Mouse (Mus musculus) myocyte (in vitro differentiated cells): ENCODE measurements around the gene Dnajc9. TPM values are rescaled to one million over a fixed set of nuclear protein-coding genes. Genes with fewer than 3 reads are reported as not detected.

ENCODE experiments used
- H3K27me3 ChIP-seq: one replicate; pipeline ENCODE4 v1.6.1; 2011; ENCODE audit not compliant: control insufficient read depth, insufficient read depth, insufficient read length
- H3K36me3 ChIP-seq: one replicate; pipeline ENCODE4 v1.6.1; 2011; ENCODE audit not compliant: control insufficient read depth, insufficient read depth
- H3K4me2 ChIP-seq: one replicate; pipeline ENCODE4 v1.6.1; 2011; ENCODE audit warnings: low read depth, control low read depth
- H3K4me3 ChIP-seq: one replicate; pipeline ENCODE4 v1.5.1; 2011; ENCODE audit warnings: mild to moderate bottlenecking, control low read depth, moderate library complexity
- H3K79me2 ChIP-seq: one replicate; pipeline ENCODE4 v1.6.1; 2011; ENCODE audit not compliant: control insufficient read depth, insufficient read depth
- H3ac ChIP-seq: one replicate; pipeline ENCODE4 v1.6.1; 2011; ENCODE audit not compliant: control insufficient read depth, insufficient read length
- CEBPB ChIP-seq: IDR thresholded peaks from 2 replicates; pipeline ENCODE4 v1.6.1; 2011; ENCODE audit warnings: mild to moderate bottlenecking, moderate library complexity; ENCODE audit not compliant: poor library complexity, insufficient read depth, severe bottlenecking
- E2F4 ChIP-seq: IDR thresholded peaks from one replicate; pipeline ENCODE4 v1.6.1; 2011; ENCODE audit warnings: mild to moderate bottlenecking, control low read depth, moderate library complexity; ENCODE audit not compliant: insufficient read depth
- MAX ChIP-seq: IDR thresholded peaks from one replicate; pipeline ENCODE4 v1.6.1; 2011; ENCODE audit warnings: low read depth, mild to moderate bottlenecking, control low read depth
- MYOD1 ChIP-seq, 3 experiments: IDR thresholded peaks; one replicate each; pipeline ENCODE4 v1.6.1; 2011; ENCODE audit warnings: control low read depth in 2 of 3, low read depth in 2 of 3, mild to moderate bottlenecking in 2 of 3, moderate library complexity in 1 of 3; ENCODE audit not compliant: insufficient read length in 2 of 3, control insufficient read depth in 1 of 3
- MYOG ChIP-seq, 3 experiments: IDR thresholded peaks; one replicate each; pipeline ENCODE4 v1.6.1; 2011; ENCODE audit warnings: control low read depth in 2 of 3, low read depth in 2 of 3, mild to moderate bottlenecking in 2 of 3; ENCODE audit not compliant: insufficient read length in 2 of 3, control insufficient read depth in 1 of 3, insufficient read depth in 1 of 3
- POLR2A ChIP-seq: IDR thresholded peaks from one replicate; pipeline ENCODE4 v1.6.1; 2011; ENCODE audit warnings: low read depth, mild to moderate bottlenecking, control low read depth, moderate library complexity; ENCODE audit not compliant: insufficient read length
- POLR2AphosphoS2 ChIP-seq: IDR thresholded peaks from one replicate; pipeline ENCODE4 v1.6.1; 2011; ENCODE audit warnings: low read depth, control low read depth; ENCODE audit not compliant: insufficient read length
- REST ChIP-seq: IDR thresholded peaks from one replicate; pipeline ENCODE4 v1.6.1; 2011; ENCODE audit warnings: mild to moderate bottlenecking, control low read depth, moderate library complexity; ENCODE audit not compliant: insufficient read depth, insufficient read length
- SRF ChIP-seq: IDR thresholded peaks from one replicate; pipeline ENCODE4 v1.6.1; 2011; ENCODE audit warnings: low read depth; ENCODE audit not compliant: control insufficient read depth, insufficient read length
- TCF12 ChIP-seq: IDR thresholded peaks from one replicate; pipeline ENCODE4 v1.6.1; 2011; ENCODE audit warnings: mild to moderate bottlenecking, control low read depth; ENCODE audit not compliant: poor library complexity, insufficient read depth, severe bottlenecking
- TCF3 ChIP-seq: IDR thresholded peaks from one replicate; pipeline ENCODE4 v1.6.1; 2011; ENCODE audit warnings: low read depth, control low read depth; ENCODE audit not compliant: insufficient read length
- USF1 ChIP-seq: IDR thresholded peaks from one replicate; pipeline ENCODE4 v1.6.1; 2011; ENCODE audit warnings: low read depth, mild to moderate bottlenecking, control low read depth, moderate library complexity
- polyA plus RNA-seq: library from polyadenylated mRNA; unstranded; fragments of >200 nt; fragmentation: generic; extraction: Trizol; gene quantifications from one replicate; pipeline ENCODE4 v1.2.1, GENCODE M21; 2012; ENCODE audit warnings: missing spikeins

Gene Dnajc9
- polyA plus RNA-seq, 1 experiment = 31.2 TPM

- TF ChIP-seq MYOD1 (IDR thresholded peaks at IDR 0.05; ENCODE audit: control insufficient read depth in 1 of 3, insufficient read length in 2 of 3, low read depth in 2 of 3) = no peak
- no peak for TF ChIP-seq SRF
- TF ChIP-seq REST = no peak
- no peak for TF ChIP-seq MAX
- no peak for TF ChIP-seq POLR2AphosphoS2
- no peak for TF ChIP-seq MYOG (IDR thresholded peaks at IDR 0.05; ENCODE audit: control insufficient read depth in 1 of 3, insufficient read depth in 1 of 3, insufficient read length in 2 of 3, low read depth in 2 of 3)
- TF ChIP-seq CEBPB = no peak
- TF ChIP-seq POLR2A = no peak
- no peak overlapping the region for H3K4me2 ChIP-seq
- H3K4me3 ChIP-seq = no peak overlapping the region
- no peaks in the 10 kb centered on the region for H3K27me3 ChIP-seq
- H3K36me3 ChIP-seq = peaks cover 8% of the 10 kb centered on the region
- H3ac ChIP-seq = no peak overlapping the region
- no peaks in the 10 kb centered on the region for H3K79me2 ChIP-seq
These were observed 16.9 kb downstream of the Dnajc9 start for GRCm38 (mm10) chr14:20371854-20372253.

DNA sequence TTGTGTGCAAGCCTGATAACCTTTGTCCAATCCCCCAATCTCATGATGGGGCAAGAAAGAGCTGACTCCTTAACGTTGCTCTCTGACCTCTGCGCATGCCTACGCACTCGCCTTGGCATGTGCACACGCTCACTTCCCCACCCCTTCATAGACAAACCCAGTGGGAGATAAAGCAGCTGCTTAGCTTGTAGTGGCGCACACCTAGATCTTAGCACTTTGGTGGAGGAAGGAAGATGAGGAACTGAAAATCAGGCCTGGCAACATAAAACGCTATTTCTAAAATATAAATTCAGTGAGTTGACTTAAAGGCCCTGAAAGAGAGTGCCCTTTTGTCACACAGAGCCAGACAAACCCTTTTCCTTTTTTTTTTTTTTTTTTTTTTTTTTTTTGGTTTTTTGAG lies 17.9 kb downstream of the Dnajc9 start:
- Histone ChIP-seq H3ac (no peak overlapping the region), H3K36me3 (peaks cover 2% of the 10 kb centered on the region), H3K79me2 (no peaks in the 10 kb centered on the region), H3K4me2 (no peak overlapping the region), H3K27me3 (no peaks in the 10 kb centered on the region), H3K4me3 (no peak overlapping the region)
- TF ChIP-seq MYOG (IDR thresholded peaks at IDR 0.05; ENCODE audit: control insufficient read depth in 1 of 3, insufficient read depth in 1 of 3, insufficient read length in 2 of 3, low read depth in 2 of 3) = no peak
- no peak for TF ChIP-seq E2F4
- TF ChIP-seq CEBPB = no peak
- no peak for TF ChIP-seq MAX
- TF ChIP-seq TCF12 = no peak
- no peak for TF ChIP-seq USF1
- TF ChIP-seq REST = no peak

DNA sequence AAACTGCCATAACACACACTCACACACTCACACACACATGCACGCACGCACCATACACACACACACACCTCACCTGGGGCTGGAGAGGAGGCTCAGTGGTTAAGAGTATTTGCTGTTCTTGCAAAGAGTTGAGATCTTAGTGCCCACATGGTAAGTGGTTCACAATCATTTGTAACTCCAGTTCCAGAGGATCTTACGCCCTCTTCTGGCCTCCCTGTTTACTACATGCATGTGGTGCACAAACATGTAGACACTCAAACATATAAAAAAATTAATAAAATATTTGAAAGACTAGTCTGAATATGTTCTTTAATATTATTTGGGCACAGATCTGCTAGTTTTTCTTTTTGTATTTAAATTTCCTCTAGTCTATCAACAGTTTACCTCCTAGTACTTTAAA lies 20.4 kb downstream of the Dnajc9 start:
- H3K79me2 ChIP-seq = no peaks in the 10 kb centered on the region
- H3K36me3 ChIP-seq = peaks cover 3% of the 10 kb centered on the region
- no peak overlapping the region for H3ac ChIP-seq
- H3K4me3 ChIP-seq = no peak overlapping the region
- no peaks in the 10 kb centered on the region for H3K27me3 ChIP-seq
- H3K4me2 ChIP-seq = no peak overlapping the region
- TF ChIP-seq USF1 (no peak), POLR2A (no peak), MYOD1 (IDR thresholded peaks at IDR 0.05; ENCODE audit: control insufficient read depth in 1 of 3, insufficient read length in 2 of 3, low read depth in 2 of 3) (no peak), TCF3 (no peak), POLR2AphosphoS2 (no peak), MYOG (IDR thresholded peaks at IDR 0.05; ENCODE audit: control insufficient read depth in 1 of 3, insufficient read depth in 1 of 3, insufficient read length in 2 of 3, low read depth in 2 of 3) (no peak), REST (no peak), CEBPB (no peak), SRF (no peak), MAX (no peak), TCF12 (no peak), E2F4 (no peak)

- Histone ChIP-seq H3K79me2 (no peaks in the 10 kb centered on the region), H3ac (no peak overlapping the region), H3K27me3 (no peaks in the 10 kb centered on the region), H3K4me2 (no peak overlapping the region), H3K4me3 (no peak overlapping the region), H3K36me3 (peaks cover 21% of the 10 kb centered on the region)
- TF ChIP-seq CEBPB (no peak), E2F4 (no peak), MYOG (IDR thresholded peaks at IDR 0.05; ENCODE audit: control insufficient read depth in 1 of 3, insufficient read depth in 1 of 3, insufficient read length in 2 of 3, low read depth in 2 of 3) (no peak), MYOD1 (IDR thresholded peaks at IDR 0.05; ENCODE audit: control insufficient read depth in 1 of 3, insufficient read length in 2 of 3, low read depth in 2 of 3) (no peak), POLR2A (no peak), TCF12 (no peak), MAX (no peak), USF1 (no peak), TCF3 (no peak), SRF (no peak), POLR2AphosphoS2 (no peak), REST (no peak)
These were observed 25.5 kb downstream of the Dnajc9 start for GRCm38 (mm10) chr14:20363230-20363629.

- TF ChIP-seq E2F4 = peak; percentile 46
- TF ChIP-seq POLR2AphosphoS2 = peak; percentile 59
- TF ChIP-seq USF1 = no peak
- TF ChIP-seq TCF12 = no peak
- peak; percentile 72 for TF ChIP-seq POLR2A
- TF ChIP-seq REST = peak; percentile 1
- TF ChIP-seq MYOD1 (IDR thresholded peaks at IDR 0.05; ENCODE audit: control insufficient read depth in 1 of 3, insufficient read length in 2 of 3, low read depth in 2 of 3) = no peak
- peak; percentile 85 for TF ChIP-seq MAX
- peak in 1 of 3 experiments; percentile 23 for TF ChIP-seq MYOG (IDR thresholded peaks at IDR 0.05; ENCODE audit: control insufficient read depth in 1 of 3, insufficient read depth in 1 of 3, insufficient read length in 2 of 3, low read depth in 2 of 3)
These were observed 40.6 kb downstream of the Dnajc9 start, which contains the start of the genes Ecd and Fam149b for GRCm38 (mm10) chr14:20347991-20348541. Gene Ecd, minus strand, starts transcription at chr14:20348121. Gene Fam149b, plus strand, starts transcription at chr14:20348162.

More at GRCm38 (mm10) chr14:20347991-20348541, 40.6 kb downstream of the Dnajc9 start, which contains the start of the genes Ecd and Fam149b:
- peak within 1 kb of the TSS; percentile 74 for H3K4me3 ChIP-seq
- peaks cover 25% of the 10 kb centered on the region for H3K79me2 ChIP-seq
- peak within 1 kb of the TSS; percentile 99 for H3K4me2 ChIP-seq
- peaks cover 5% of the 10 kb centered on the region for H3K36me3 ChIP-seq
- peak within 1 kb of the TSS; percentile 49 for H3ac ChIP-seq
- no peaks in the 10 kb centered on the region for H3K27me3 ChIP-seq
